Mouse (Mus musculus) forebrain, embryonic 14.5 days (tissue): Measurements from ENCODE around the gene Phykpl. TPM values are rescaled to one million over a fixed set of nuclear protein-coding genes. Genes with fewer than 3 reads are reported as not detected.

Source experiments
- ATAC-seq: fragments of 200-750 bp; cut with Nextera tagmentation; 2 replicates; pipeline ENCODE4 v1.8.0; 2017; ENCODE audit warnings: mild to moderate bottlenecking, moderate library complexity
- DNase-seq: peaks from one replicate; pipeline ENCODE4 v3.0.0-alpha.2; 2015; ENCODE audit warnings: low spot score
- H3K27ac ChIP-seq: fragments of 300-500 bp; sonication (generic); 2 replicates; pipeline ENCODE4 v1.5.1; 2014; ENCODE audit warnings: low read depth, mild to moderate bottlenecking, control low read depth, low read length, moderate library complexity
- H3K27me3 ChIP-seq: fragments of 300-500 bp; sonication (generic); replicated peaks from 2 replicates; pipeline ENCODE4 v1.6.1; 2014; ENCODE audit warnings: low read length, control low read depth, mixed read lengths; ENCODE audit not compliant: control insufficient read depth, insufficient read depth
- H3K36me3 ChIP-seq: fragments of 300-500 bp; sonication (generic); 2 replicates; pipeline ENCODE4 v1.6.1; 2014; ENCODE audit warnings: low read length, control low read depth; ENCODE audit not compliant: control insufficient read depth, insufficient read depth
- H3K4me1 ChIP-seq: fragments of 300-500 bp; sonication (generic); 2 replicates; pipeline ENCODE4 v1.6.1; 2014; ENCODE audit warnings: antibody characterized with exemption, low read length, control low read depth; ENCODE audit not compliant: control insufficient read depth, insufficient read depth
- H3K4me2 ChIP-seq: fragments of 300-500 bp; sonication (generic); 2 replicates; pipeline ENCODE4 v1.6.1; 2014; ENCODE audit warnings: mild to moderate bottlenecking, control low read depth, low read length
- H3K4me3 ChIP-seq: fragments of 300-500 bp; sonication (generic); 2 replicates; pipeline ENCODE4 v1.5.1; 2014; ENCODE audit warnings: low read depth, low read length, control low read depth
- H3K9ac ChIP-seq: fragments of 300-500 bp; sonication (generic); 2 replicates; pipeline ENCODE4 v1.6.1; 2014; ENCODE audit warnings: mild to moderate bottlenecking, low read length, control low read depth, moderate library complexity
- H3K9me3 ChIP-seq: fragments of 300-500 bp; sonication (generic); replicated peaks from 2 replicates; pipeline ENCODE4 v1.6.1; 2016; ENCODE audit warnings: low read length, control low read depth, mixed read lengths; ENCODE audit not compliant: control insufficient read depth
- WGBS: fragments of 180-500 bp; shearing (Covaris S2); extraction: QIAGEN DNeasy Blood & Tissue Kit; methylation state at CpG from one replicate; pipeline ENCODE4 v1.1.7; 2014; 5-methylcytosine and 5-hydroxymethylcytosine counted together
- polyA plus RNA-seq: library from polyadenylated mRNA; unstranded; fragments of >200 nt; fragmentation: Nextera tagmentation; extraction: Ambion mirVana; gene quantifications from 2 replicates; pipeline ENCODE4 v1.2.1, GENCODE M21; 2014

Phykpl gene
- polyA plus RNA-seq, 1 experiment from 2014 or later, result 9.7 TPM

DNA sequence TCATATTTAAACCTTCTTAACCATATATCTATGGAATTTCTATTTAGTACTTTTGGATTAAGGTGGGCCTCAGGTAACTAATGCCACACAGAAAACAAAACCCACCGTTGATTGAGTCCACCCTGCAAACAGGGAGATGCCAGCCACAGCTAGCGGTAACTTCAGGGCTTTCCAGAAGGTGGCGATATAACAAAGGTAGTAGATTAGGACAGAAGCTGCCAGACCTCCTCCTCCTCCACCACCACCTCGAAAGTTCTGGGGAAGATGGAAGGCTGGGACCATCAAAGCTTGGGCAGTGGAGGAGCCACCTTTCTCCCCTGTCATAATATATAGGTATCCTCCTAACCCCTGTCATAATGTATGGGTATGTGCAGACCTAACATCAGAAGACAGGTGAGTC lies 33.1 kb downstream of the Phykpl start:
- Histone ChIP-seq H3K4me2 (no peak overlapping the region), H3K9me3 (no peaks in the 10 kb centered on the region), H3K27me3 (no peaks in the 10 kb centered on the region), H3K36me3 (peaks cover 17% of the 10 kb centered on the region), H3K4me3 (no peak overlapping the region), H3K27ac (no peak overlapping the region), H3K4me1 (peaks cover 13% of the 10 kb centered on the region), H3K9ac (no peak overlapping the region)
- ATAC-seq (no peak), DNase-seq (peak; percentile 79)
- WGBS, result 2% methylated on average over 4 of the region's 4 CpGs

DNA sequence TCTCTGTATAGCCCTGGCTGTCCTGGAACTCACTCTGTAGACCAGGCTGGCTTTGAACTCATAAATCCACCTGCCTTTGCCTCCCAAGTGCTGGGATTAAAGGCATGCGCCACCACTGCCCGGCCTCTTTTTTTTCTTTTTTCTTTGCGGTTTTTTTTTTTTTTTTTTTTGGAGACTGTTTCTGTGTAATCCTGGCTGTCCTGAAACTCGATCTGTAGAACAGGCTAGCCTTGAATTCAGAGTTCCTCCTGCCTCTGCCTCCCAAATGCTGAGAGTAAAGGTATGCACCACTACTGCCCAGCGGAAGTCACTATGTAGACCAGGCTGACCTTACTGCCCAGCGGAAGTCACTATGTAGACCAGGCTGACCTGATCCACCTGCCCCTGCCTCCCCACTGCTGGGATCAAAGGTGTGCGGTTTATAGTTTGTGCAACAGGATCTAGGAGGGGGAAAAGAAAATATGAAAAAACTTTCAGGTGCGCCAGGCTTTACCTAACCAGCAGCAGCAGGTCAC lies 34.4 kb downstream of the Phykpl start:
- Histone ChIP-seq H3K36me3 (peaks cover 30% of the 10 kb centered on the region), H3K4me2 (peak overlapping the region; percentile 64), H3K4me1 (peaks cover 13% of the 10 kb centered on the region), H3K4me3 (peak overlapping the region; percentile 74), H3K27me3 (no peaks in the 10 kb centered on the region), H3K9ac (peak overlapping the region; percentile 40; the same call in 1 of the 2 replicates), H3K9me3 (no peaks in the 10 kb centered on the region), H3K27ac (no peak overlapping the region)
- ATAC-seq, result peak; percentile 60
- DNase-seq, result no peak
- 60% methylated on average over 8 of the region's 8 CpGs for WGBS

DNA sequence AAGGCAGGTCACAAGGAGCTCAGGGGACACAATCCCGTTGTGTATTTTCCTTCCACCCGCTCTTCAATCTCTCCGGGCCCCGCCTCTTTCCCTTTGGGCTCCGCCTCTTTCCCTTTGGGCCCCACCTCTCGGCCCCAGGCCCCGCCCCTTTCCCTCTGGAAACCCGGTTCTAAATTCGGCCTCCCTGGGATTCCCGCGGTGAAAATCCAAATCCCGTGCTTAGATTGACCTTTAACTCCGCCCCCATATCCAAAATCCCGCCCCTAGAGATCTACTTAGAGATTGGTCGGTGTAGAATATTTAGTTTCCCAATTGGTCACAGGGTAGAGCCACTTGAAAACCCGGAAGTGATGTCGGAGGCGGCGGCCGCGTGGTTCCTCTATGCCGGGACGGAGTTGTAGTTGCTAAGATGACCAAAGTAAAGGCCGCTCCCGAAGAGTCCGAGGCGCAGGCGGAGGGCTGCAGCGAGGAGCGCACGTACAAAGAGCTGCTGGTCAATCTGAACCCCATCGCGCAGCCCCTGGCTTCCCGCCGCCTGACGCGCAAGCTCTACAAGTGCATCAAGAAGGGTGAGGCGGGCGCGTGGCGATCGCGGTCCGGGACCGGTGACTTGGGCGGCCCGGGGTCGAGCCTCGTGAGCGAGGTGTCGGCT lies 35.0 kb downstream of the Phykpl start, which contains the start of gene Nhp2:
Gene Nhp2 (plus strand): TSS at position 327 of the 652 bp plus-strand sequence.
- H3K4me2 ChIP-seq, result peak within 1 kb of the TSS; percentile 64
- DNase-seq (peak; percentile 99), ATAC-seq (peak; percentile 96)
- H3K9me3 ChIP-seq, result no peaks in the 10 kb centered on the region
- H3K4me3 ChIP-seq, result peak within 1 kb of the TSS; percentile 74
- H3K9ac ChIP-seq, result peak within 1 kb of the TSS; percentile 77
- H3K36me3 ChIP-seq, result peaks cover 35% of the 10 kb centered on the region
- no peaks in the 10 kb centered on the region for H3K27me3 ChIP-seq
- under 1% methylated on average over 51 of the region's 51 CpGs for WGBS
- no peak within 1 kb of the TSS for H3K27ac ChIP-seq
- peaks cover 13% of the 10 kb centered on the region for H3K4me1 ChIP-seq

DNA sequence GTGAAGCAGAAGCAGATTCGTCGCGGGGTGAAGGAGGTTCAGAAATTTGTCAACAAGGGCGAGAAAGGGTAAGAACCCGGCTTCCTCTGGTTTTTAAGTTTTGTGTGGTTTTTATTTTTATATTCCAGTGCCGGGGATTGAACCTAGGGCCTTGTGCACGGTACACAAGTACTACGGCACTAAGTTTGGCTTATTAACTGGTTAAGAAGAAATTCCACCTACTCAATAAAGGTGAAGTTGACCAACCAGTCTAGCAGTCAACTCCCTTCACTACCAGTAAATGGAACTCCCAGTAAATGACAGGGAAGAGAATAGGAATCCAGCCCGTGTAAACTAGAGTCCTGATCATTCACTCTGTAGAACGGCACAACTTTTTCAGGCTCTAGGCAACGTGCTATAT lies 35.5 kb downstream of the Phykpl start:
- peak overlapping the region; percentile 77 for H3K9ac ChIP-seq
- 1% methylated on average over 11 of the region's 11 CpGs for WGBS
- H3K9me3 ChIP-seq, result no peaks in the 10 kb centered on the region
- ATAC-seq (no peak), DNase-seq (no peak)
- peaks cover 41% of the 10 kb centered on the region for H3K36me3 ChIP-seq
- no peak overlapping the region for H3K27ac ChIP-seq
- no peaks in the 10 kb centered on the region for H3K27me3 ChIP-seq
- H3K4me2 ChIP-seq, result peak overlapping the region; percentile 64
- H3K4me1 ChIP-seq, result peaks cover 13% of the 10 kb centered on the region
- H3K4me3 ChIP-seq, result peak overlapping the region; percentile 74

DNA sequence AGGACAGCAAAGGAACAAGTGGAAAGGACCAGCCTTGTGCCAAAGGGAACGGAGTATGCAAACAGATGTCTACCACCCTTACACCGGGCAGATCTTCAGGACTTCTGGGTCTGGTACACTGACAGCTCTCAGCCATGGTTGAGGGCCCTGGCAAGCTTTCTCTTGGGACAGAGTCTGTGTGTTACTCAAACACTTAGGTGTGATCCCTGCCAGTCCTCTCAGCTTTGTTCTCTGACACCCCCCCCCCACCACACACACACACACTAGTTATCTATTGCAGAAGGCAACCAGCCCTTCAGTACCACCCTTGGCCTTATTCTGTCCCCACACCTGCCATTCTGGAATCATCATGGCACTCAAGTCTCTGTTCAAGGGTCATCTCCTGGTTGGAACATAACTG lies 37.2 kb downstream of the Phykpl start:
- ATAC-seq, result no peak
- no peaks in the 10 kb centered on the region for H3K9me3 ChIP-seq
- no peak overlapping the region for H3K4me2 ChIP-seq
- H3K27ac ChIP-seq, result no peak overlapping the region
- H3K4me1 ChIP-seq, result peaks cover 7% of the 10 kb centered on the region
- no peaks in the 10 kb centered on the region for H3K27me3 ChIP-seq
- no peak overlapping the region for H3K4me3 ChIP-seq
- 91% methylated on average over 2 of the region's 2 CpGs for WGBS
- H3K36me3 ChIP-seq, result peaks cover 57% of the 10 kb centered on the region
- DNase-seq, result no peak
- H3K9ac ChIP-seq, result no peak overlapping the region

DNA sequence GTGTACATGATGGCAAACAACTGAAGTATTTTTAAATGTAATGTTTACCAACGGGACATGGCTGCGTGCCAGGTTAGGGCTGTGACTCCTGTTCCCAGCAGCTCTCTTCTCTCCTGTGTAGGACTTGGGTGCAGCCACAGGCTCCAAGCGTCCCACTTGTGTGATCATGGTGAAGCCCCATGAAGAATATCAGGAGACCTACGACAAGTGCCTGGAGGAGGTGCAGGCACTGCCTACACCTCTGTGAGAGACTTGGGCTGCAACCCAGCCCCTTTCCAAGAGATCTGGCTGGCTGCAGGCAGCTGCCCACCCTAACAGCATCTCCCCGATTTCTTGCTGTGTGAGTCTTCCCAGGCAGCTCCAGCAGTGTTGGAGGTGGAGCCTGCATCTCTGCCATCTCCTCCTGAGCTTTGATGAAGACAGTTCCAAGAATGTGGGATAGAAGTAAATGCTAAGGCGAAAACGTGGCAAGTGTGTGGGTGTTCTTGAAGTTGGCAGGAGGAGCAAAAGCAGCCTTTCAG lies 38.5 kb downstream of the Phykpl start:
- Histone ChIP-seq H3K9ac (no peak overlapping the region), H3K4me3 (no peak overlapping the region), H3K4me1 (peaks cover 7% of the 10 kb centered on the region), H3K4me2 (no peak overlapping the region), H3K27me3 (no peaks in the 10 kb centered on the region), H3K36me3 (peaks cover 70% of the 10 kb centered on the region), H3K9me3 (no peaks in the 10 kb centered on the region), H3K27ac (no peak overlapping the region)
- no peak for DNase-seq
- no peak for ATAC-seq
- 92% methylated on average over 7 of the region's 7 CpGs for WGBS

DNA sequence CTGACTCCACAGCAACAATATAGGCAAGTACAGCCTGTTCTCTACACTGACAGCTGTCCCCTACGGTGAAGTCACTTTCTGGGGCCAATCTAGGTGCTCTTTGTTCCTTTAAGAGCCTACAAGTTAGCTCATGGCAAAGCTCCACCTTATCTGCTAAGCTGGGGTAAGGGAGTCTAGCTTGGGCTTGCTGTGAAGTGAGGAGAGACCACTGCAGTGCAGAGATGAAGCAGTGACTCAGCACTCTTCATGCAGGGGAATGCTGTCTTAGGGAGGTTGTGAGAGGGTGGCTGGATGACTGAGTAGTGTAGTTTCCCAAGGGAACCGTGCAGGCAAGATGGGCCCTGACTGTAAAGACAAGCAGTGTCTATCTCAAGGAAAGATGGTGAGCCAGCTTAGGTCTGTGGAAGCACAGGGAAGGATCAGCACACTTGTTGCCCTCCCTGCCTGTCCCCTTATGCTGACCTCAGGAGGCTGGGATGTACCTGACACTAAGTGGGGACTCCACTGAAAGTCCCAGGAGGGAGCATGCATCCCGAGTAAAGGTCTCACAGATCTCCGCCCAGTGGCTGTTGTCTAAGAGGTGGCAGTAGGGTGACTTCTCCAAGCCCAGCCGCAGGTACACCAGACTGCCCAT lies 40.7 kb downstream of the Phykpl start:
- ATAC-seq (no peak), DNase-seq (no peak)
- Histone ChIP-seq H3K4me3 (no peak overlapping the region), H3K4me2 (no peak overlapping the region), H3K9me3 (no peaks in the 10 kb centered on the region), H3K27me3 (no peaks in the 10 kb centered on the region), H3K9ac (no peak overlapping the region), H3K27ac (no peak overlapping the region), H3K36me3 (peaks cover 82% of the 10 kb centered on the region), H3K4me1 (peaks cover 4% of the 10 kb centered on the region)
- 87% methylated on average over 5 of the region's 5 CpGs for WGBS

DNA sequence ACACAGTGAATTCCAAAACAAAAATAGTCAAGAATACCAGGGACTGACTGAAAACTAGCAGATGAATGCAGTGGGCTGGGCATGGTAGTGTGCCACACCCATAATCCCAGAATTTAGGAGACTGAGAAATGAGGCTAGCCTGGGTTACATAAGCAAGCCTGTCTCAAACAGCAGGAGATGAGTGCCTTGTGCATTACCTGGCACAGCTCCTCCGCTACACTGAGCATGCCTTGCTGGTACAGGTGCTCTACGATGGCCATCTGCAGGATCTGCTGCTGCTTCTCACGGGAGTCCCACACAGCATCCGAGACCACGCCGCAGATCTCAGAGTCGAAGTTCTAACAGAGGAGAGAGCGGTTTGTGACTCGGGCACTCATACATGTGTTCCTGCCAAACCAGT lies 42.9 kb downstream of the Phykpl start:
- ATAC-seq, result no peak
- 92% methylated on average over 9 of the region's 9 CpGs for WGBS
- H3K9ac ChIP-seq, result no peak overlapping the region
- H3K27ac ChIP-seq, result no peak overlapping the region
- no peaks in the 10 kb centered on the region for H3K9me3 ChIP-seq
- no peaks in the 10 kb centered on the region for H3K4me1 ChIP-seq
- no peak overlapping the region for H3K4me3 ChIP-seq
- H3K27me3 ChIP-seq, result no peaks in the 10 kb centered on the region
- peaks cover 80% of the 10 kb centered on the region for H3K36me3 ChIP-seq
- DNase-seq, result no peak
- H3K4me2 ChIP-seq, result no peak overlapping the region

DNA sequence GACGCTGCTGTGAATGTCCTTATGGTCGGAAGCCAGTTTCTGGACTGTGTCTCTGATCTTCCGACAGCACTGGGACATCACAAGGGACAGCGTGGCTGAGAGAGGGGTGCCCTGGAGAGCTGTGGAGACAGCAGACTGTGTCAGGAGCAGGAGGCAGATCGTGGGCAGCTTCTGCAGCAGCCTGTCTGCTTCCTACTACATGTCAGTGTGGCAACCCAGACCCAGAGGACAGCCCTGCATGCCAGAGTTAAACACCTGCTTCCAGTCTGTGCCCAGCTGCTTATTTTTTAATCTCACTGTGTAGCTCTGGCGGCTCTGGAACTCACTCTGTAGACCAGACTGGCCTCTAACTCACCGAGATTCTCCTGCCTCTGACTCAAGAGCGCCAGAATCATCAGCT lies 43.4 kb downstream of the Phykpl start:
- Histone ChIP-seq H3K4me1 (no peaks in the 10 kb centered on the region), H3K4me2 (no peak overlapping the region), H3K4me3 (no peak overlapping the region), H3K9me3 (no peaks in the 10 kb centered on the region), H3K36me3 (peaks cover 75% of the 10 kb centered on the region), H3K27ac (no peak overlapping the region), H3K27me3 (no peaks in the 10 kb centered on the region), H3K9ac (no peak overlapping the region)
- 91% methylated on average over 8 of the region's 8 CpGs for WGBS
- ATAC-seq (no peak), DNase-seq (no peak)
